Mouse (Mus musculus): ENCODE data around the gene Tma7. TPM values are rescaled to one million over a fixed set of nuclear protein-coding genes. Genes with fewer than 3 reads are reported as not detected.

Tma7 gene
- polyA plus RNA-seq, 1 experiment from 2014 or later: 616 TPM

- Histone ChIP-seq H3K4me1 (peaks cover 67% of the 10 kb centered on the region), H3K36me3 (peaks cover 17% of the 10 kb centered on the region), H3K27ac (peak overlapping the region; percentile 62; the same call in 1 of the 2 replicates), H3K4me2 (no peak overlapping the region), H3K4me3 (replicated peaks) (no peak overlapping the region), H3K27me3 (no peaks in the 10 kb centered on the region), H3K9me3 (replicated peaks) (no peaks in the 10 kb centered on the region), H3K9ac (no peak overlapping the region)
- WGBS: 52% methylated on average over 6 of the region's 6 CpGs
- ATAC-seq (replicated peaks; ENCODE audit: low FRiP score): no peak
Observed at GRCm38 (mm10) chr9:109092799-109093198, 10.4 kb upstream of the Tma7 start.

GRCm38 (mm10) chr9:109091802-109092201 is 9.4 kb upstream of the Tma7 start:
- Histone ChIP-seq H3K36me3 (peaks cover 17% of the 10 kb centered on the region), H3K4me3 (replicated peaks) (no peak overlapping the region), H3K27me3 (no peaks in the 10 kb centered on the region), H3K27ac (no peak overlapping the region), H3K9me3 (replicated peaks) (no peaks in the 10 kb centered on the region), H3K9ac (no peak overlapping the region), H3K4me2 (no peak overlapping the region), H3K4me1 (peaks cover 63% of the 10 kb centered on the region)
- ATAC-seq (replicated peaks; ENCODE audit: low FRiP score): no peak
- WGBS: 89% methylated on average over 8 of the region's 8 CpGs

- WGBS: 50% methylated on average over 15 of the region's 15 CpGs
- Histone ChIP-seq H3K9ac (no peak overlapping the region), H3K4me1 (peaks cover 54% of the 10 kb centered on the region), H3K27me3 (no peaks in the 10 kb centered on the region), H3K4me3 (replicated peaks) (no peak overlapping the region), H3K9me3 (replicated peaks) (no peaks in the 10 kb centered on the region), H3K36me3 (peaks cover 17% of the 10 kb centered on the region), H3K4me2 (no peak overlapping the region), H3K27ac (peak overlapping the region; percentile 68)
- ATAC-seq (replicated peaks; ENCODE audit: low FRiP score): no peak
Observed at GRCm38 (mm10) chr9:109090446-109090845, 8.1 kb upstream of the Tma7 start.

- H3K9me3 ChIP-seq (replicated peaks): no peaks in the 10 kb centered on the region
- H3K4me2 ChIP-seq: no peak overlapping the region
- no peak overlapping the region for H3K9ac ChIP-seq
- peaks cover 39% of the 10 kb centered on the region for H3K4me1 ChIP-seq
- 0 out of 2 replicates have a peak overlapping the region, but pooled peaks have one; percentile 37 for H3K27ac ChIP-seq
- H3K36me3 ChIP-seq: peaks cover 17% of the 10 kb centered on the region
- 11% methylated on average over 5 of the region's 5 CpGs for WGBS
- ATAC-seq (replicated peaks; ENCODE audit: low FRiP score): 0 out of 2 replicates have a peak, but pooled peaks have one; percentile 44
- no peaks in the 10 kb centered on the region for H3K27me3 ChIP-seq
- no peak overlapping the region for H3K4me3 ChIP-seq (replicated peaks)
Observed at GRCm38 (mm10) chr9:109087987-109088386, 5.6 kb upstream of the Tma7 start.

- no peaks in the 10 kb centered on the region for H3K9me3 ChIP-seq (replicated peaks)
- H3K27ac ChIP-seq: no peak overlapping the region
- H3K9ac ChIP-seq: no peak overlapping the region
- peaks cover 35% of the 10 kb centered on the region for H3K4me1 ChIP-seq
- H3K27me3 ChIP-seq: no peaks in the 10 kb centered on the region
- 15% methylated on average over 2 of the region's 2 CpGs for whole genome bisulfite sequencing
- ATAC-seq (replicated peaks; ENCODE audit: low FRiP score): no peak
- peaks cover 17% of the 10 kb centered on the region for H3K36me3 ChIP-seq
- H3K4me3 ChIP-seq (replicated peaks): no peak overlapping the region
- H3K4me2 ChIP-seq: no peak overlapping the region
Observed at GRCm38 (mm10) chr9:109084922-109085321, 2.5 kb upstream of the Tma7 start.

- peak overlapping the region; percentile 66 for H3K4me2 ChIP-seq
- peak overlapping the region; percentile 81 for H3K9ac ChIP-seq
- H3K9me3 ChIP-seq (replicated peaks): no peaks in the 10 kb centered on the region
- H3K36me3 ChIP-seq: peaks cover 29% of the 10 kb centered on the region
- peak; percentile 16; the same call in 1 of the 2 replicates for ATAC-seq (replicated peaks; ENCODE audit: low FRiP score)
- peak overlapping the region; percentile 82 for H3K27ac ChIP-seq
- peak overlapping the region; percentile 81 for H3K4me3 ChIP-seq (replicated peaks)
- no peaks in the 10 kb centered on the region for H3K27me3 ChIP-seq
- H3K4me1 ChIP-seq: peaks cover 21% of the 10 kb centered on the region
- WGBS: 2% methylated on average over 11 of the region's 11 CpGs
Observed at GRCm38 (mm10) chr9:109081749-109082123, 651 bp downstream of the Tma7 start.

GRCm38 (mm10) chr9:109080516-109080915 is 1.9 kb downstream of the Tma7 start:
- ATAC-seq (replicated peaks; ENCODE audit: low FRiP score): no peak
- H3K9me3 ChIP-seq (replicated peaks): no peaks in the 10 kb centered on the region
- no peak overlapping the region for H3K9ac ChIP-seq
- H3K4me2 ChIP-seq: no peak overlapping the region
- peaks cover 21% of the 10 kb centered on the region for H3K4me1 ChIP-seq
- H3K27me3 ChIP-seq: no peaks in the 10 kb centered on the region
- WGBS: 92% methylated on average over 3 of the region's 3 CpGs
- no peak overlapping the region for H3K27ac ChIP-seq
- peaks cover 29% of the 10 kb centered on the region for H3K36me3 ChIP-seq
- H3K4me3 ChIP-seq (replicated peaks): no peak overlapping the region

DNA sequence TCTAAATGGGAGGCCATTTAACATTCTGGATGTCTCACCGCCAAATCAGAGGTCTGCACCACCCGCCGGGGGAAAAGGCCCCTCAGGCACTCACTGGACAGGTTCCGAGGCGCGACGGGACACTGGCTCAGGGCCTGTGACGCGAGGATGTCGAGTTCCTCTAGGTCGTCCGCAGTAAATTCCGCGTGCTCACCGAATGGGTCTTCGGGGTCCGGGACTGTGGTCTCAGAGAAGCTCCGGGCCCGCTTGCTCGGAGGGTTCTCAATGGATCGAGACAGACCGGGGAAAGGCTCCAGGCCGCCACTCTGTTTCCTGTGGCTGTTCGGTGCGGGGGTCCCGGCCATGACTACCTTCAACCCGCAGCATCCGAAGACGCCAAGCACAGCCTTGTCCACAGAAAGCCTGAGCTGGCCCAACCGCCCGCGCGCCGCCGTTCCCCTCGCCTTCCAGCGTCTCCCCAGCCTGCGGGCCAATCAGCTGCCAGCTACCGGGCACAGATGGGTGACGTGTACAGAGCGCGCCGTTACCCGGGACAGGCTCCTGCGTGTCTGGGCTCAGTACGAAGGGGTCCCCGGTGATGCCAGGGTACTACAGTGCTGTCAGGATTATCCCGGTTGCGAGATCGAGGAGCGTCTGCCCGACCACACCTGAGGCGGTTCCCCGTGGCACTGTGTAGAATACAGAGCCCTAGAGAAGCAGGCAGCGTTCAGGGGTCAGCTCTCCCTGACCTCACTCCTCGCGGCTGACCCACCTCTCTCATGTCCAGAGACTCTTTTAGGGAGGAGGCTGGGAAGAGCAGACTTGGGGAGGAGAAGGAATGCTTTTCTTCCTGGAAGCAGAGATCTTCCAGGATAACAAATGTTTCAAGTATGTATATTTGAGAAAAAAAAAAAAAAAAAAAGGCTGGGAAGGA is 8.5 kb downstream of the Tma7 start, which contains the start of gene Atrip:
Atrip (minus strand) TSS at position 464 of the 913 bp plus-strand sequence.
- Histone ChIP-seq H3K4me1 (peaks cover 20% of the 10 kb centered on the region), H3K4me2 (peak within 1 kb of the TSS; percentile 82), H3K9me3 (replicated peaks) (no peaks in the 10 kb centered on the region), H3K4me3 (replicated peaks) (peak within 1 kb of the TSS; percentile 74), H3K27ac (peak within 1 kb of the TSS; percentile 80), H3K9ac (peak within 1 kb of the TSS; percentile 87), H3K27me3 (no peaks in the 10 kb centered on the region), H3K36me3 (peaks cover 39% of the 10 kb centered on the region)
- WGBS: under 1% methylated on average over 57 of the region's 57 CpGs
- peak; percentile 99 for ATAC-seq (replicated peaks; ENCODE audit: low FRiP score)

DNA sequence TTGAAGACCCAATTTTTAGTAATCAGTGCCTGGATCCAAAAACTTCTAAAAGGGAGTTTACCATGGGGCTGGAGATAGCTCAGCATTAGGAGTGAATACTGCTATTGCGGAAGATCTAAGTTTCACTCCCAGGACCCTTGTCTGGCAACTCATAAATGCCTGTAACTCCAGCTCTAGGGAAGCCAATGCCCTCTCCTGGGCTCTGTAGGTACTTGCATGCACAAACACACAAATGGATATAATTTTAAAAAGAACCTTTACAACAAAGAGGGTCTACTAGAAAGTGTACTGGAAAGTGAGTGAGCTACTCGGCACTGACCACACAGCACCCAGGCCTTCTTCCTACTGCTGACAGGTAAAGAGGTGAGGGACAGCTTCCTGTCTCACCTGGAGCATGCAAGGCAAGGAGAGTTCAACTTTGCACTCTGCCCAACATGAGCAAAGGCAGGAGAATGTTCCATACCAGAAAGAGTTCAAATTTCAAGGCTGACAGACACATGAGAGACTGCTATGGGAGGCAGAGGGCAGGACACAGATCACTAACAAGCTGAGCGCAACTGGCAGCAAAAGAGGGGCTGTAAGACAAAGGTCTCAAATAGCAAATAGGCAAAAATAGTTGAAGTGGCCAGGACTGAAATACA is 14.2 kb downstream of the Tma7 start:
- Histone ChIP-seq H3K9ac (no peak overlapping the region), H3K36me3 (peaks cover 89% of the 10 kb centered on the region), H3K4me2 (no peak overlapping the region), H3K4me1 (peaks cover 10% of the 10 kb centered on the region), H3K27me3 (no peaks in the 10 kb centered on the region), H3K27ac (no peak overlapping the region), H3K4me3 (replicated peaks) (no peak overlapping the region), H3K9me3 (replicated peaks) (no peaks in the 10 kb centered on the region)
- no peak for ATAC-seq (replicated peaks; ENCODE audit: low FRiP score)
- WGBS: 88% methylated on average over 3 of the region's 3 CpGs

DNA sequence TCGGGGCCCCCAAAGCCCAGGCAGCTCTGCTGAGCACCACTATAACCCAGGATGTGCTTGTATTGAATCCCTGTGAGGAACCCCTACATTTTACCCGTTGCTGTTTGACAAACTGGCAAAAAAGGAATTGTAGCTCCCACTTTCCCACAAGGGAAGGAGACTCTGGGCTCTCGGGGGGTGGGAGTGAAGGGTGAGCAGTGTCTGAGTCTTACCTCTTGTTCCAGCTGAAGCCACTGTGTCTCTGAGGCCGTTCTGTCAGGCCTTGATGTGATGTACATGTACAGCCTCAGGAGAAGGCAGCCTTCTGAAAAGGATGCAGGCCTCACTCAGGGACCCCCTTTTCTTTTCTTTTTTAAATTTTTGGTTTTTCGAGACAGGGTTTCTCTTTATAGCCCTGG is 21.5 kb downstream of the Tma7 start:
- Histone ChIP-seq H3K4me2 (no peak overlapping the region), H3K9me3 (replicated peaks) (no peaks in the 10 kb centered on the region), H3K9ac (no peak overlapping the region), H3K4me1 (peaks cover 17% of the 10 kb centered on the region), H3K4me3 (replicated peaks) (no peak overlapping the region), H3K27ac (no peak overlapping the region), H3K27me3 (no peaks in the 10 kb centered on the region), H3K36me3 (peaks cover 85% of the 10 kb centered on the region)
- no peak for ATAC-seq (replicated peaks; ENCODE audit: low FRiP score)
- WGBS: 90% methylated on average over 5 of the region's 5 CpGs

DNA sequence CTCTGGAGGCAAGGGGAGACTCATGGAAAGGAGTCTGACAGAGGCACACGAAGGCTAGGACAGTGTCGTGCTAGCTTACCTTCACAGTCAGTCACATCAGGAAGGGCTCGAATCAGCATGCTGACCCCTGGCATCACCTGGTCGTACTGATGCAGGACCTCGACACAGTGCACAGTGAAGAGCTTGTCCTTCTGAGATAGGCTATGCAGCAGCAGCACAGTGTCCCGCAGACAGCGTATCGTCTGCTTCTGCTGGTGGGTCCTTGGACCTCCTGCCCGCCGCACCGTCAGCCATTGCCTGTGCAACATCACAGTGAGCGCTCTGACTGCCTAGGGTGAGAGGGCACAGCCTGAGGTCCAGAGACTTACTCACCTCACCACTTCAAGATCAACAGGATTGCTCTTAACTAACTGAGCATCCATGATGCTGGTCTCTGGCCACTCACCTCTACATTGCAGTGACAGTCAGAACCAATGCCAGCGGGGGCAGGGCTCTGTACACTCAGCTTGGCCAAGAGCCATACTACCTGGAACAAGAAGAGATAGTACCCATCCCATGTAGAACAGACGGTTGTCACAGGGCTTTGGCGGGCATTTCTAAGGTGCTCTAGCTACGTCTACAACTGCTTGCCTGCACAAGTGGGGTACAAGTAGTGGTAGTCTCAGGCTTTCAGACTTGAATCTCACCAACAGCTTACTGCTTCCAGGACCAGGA is 22.0 kb downstream of the Tma7 start:
- no peak overlapping the region for H3K9ac ChIP-seq

More for the DNA sequence above, 22.0 kb downstream of the Tma7 start:
- peak overlapping the region; percentile 96 for H3K27ac ChIP-seq
- H3K36me3 ChIP-seq: peaks cover 85% of the 10 kb centered on the region
- H3K4me3 ChIP-seq (replicated peaks): no peak overlapping the region
- WGBS: 90% methylated on average over 16 of the region's 16 CpGs
- H3K4me1 ChIP-seq: peaks cover 20% of the 10 kb centered on the region
- ATAC-seq (replicated peaks; ENCODE audit: low FRiP score): no peak; the same call in 1 of the 2 replicates
- no peaks in the 10 kb centered on the region for H3K9me3 ChIP-seq (replicated peaks)
- no peaks in the 10 kb centered on the region for H3K27me3 ChIP-seq
- H3K4me2 ChIP-seq: no peak overlapping the region
